Comparison of ENCODE assay signal across 15 mouse cellular contexts in the genomic region with DNA sequence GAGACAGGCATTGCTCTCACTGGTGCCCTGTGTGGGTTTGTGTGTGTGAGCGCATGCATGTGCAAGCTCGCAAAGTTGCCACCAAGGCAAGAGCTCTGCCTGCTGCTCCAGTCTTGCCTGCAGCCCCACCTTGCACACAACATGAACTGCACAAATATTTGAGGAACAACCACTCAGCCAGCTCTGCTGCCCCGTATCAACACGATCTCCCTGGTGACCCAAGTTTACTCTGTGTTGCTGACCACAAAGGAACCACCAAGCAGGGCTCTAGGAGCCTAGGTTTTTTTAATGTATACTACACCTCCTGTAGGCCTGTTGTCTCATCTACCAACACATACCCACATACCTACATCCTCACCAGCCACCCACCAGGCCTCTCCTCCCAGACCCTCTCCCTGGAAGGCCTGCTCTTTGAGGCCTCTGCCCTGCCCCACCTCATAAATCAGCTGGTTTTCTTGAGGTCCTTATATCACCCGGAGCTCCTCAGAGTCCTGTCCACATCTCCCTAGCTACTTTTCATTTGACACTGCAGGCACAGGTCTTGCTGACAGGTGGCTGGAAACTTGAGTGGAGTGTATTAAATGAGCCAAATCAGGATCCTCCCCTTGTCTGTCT. TPM values are rescaled to one million over a fixed set of nuclear protein-coding genes. Genes with fewer than 3 reads are reported as not detected.
A peak's percentile ranks its signal among the peaks of the same experiment; 100 is the strongest.
DNase-seq lines count a peak whose midpoint lies in the region; ATAC-seq and TF ChIP-seq lines count a peak whose summit lies in the region.
"Had no signal": no experiment of that assay in that cellular context is flagged by ENCODE, and none has a peak within 500 bp of the region (broad histone marks: within the 10 kb centered on the region; RNA-seq: fewer than 3 reads in every experiment).

No protein-coding gene starts in this region.

- H3K4me3 ChIP-seq in liver, embryonic 11.5 days (ENCODE audit: low read depth, low read length), result no peak overlapping the region
- H3K4me3 ChIP-seq in lung, embryonic 14.5 days (ENCODE audit: low read depth, low read length), result no peak overlapping the region
- no peak overlapping the region for H3K4me3 ChIP-seq in forebrain, embryonic 14.5 days (ENCODE audit: low read depth, low read length)
- H3K4me3 ChIP-seq in midbrain, embryonic 16.5 days (ENCODE audit: low read depth, low read length), result no peak overlapping the region

- no peak overlapping the region for H3K9ac ChIP-seq in liver, embryonic 11.5 days (ENCODE audit: low read depth, low read length)
- H3K9ac ChIP-seq in lung, embryonic 14.5 days, result no peak overlapping the region
- no peak overlapping the region for H3K9ac ChIP-seq in forebrain, embryonic 14.5 days (ENCODE audit: low read length)
- no peak overlapping the region for H3K9ac ChIP-seq in midbrain, embryonic 16.5 days (ENCODE audit: low read depth, low read length)

- H3K27ac ChIP-seq in liver, embryonic 11.5 days (ENCODE audit: low read depth, low read length), result no peak overlapping the region
- H3K27ac ChIP-seq in lung, embryonic 14.5 days (ENCODE audit: low read depth), result peak overlapping the region; percentile 74
- no peak overlapping the region for H3K27ac ChIP-seq in forebrain, embryonic 14.5 days (ENCODE audit: low read depth, low read length)
- no peak overlapping the region for H3K27ac ChIP-seq in midbrain, embryonic 16.5 days (ENCODE audit: low read length)

- ATAC-seq in liver, embryonic 11.5 days (replicated peaks; ENCODE audit: low FRiP score), result 0 out of 2 replicates have a peak, but pooled peaks have one; percentile 27
- ATAC-seq in common myeloid progenitor, adult 5-6 weeks (replicated peaks; ENCODE audit: low read depth, poor library complexity, severe bottlenecking), result peak; percentile 68
- peak; percentile 63 for ATAC-seq in lung, embryonic 14.5 days (ENCODE audit: insufficient read depth)
- ATAC-seq in forebrain, embryonic 14.5 days, result no peak
- no peak for ATAC-seq in midbrain, embryonic 16.5 days
- ATAC-seq: CD4-positive, CD25-positive, alpha-beta regulatory T cell, adult 4 months had no signal

- 42% methylated on average over 5 of the region's 5 CpGs for WGBS in liver, embryonic 11.5 days
- WGBS in lung, embryonic 14.5 days, result 47% methylated on average over 5 of the region's 5 CpGs
- WGBS in forebrain, embryonic 14.5 days, result 95% methylated on average over 5 of the region's 5 CpGs
- 83% methylated on average over 5 of the region's 5 CpGs for WGBS in midbrain, embryonic 16.5 days

- no peak overlapping the region for H3K4me2 ChIP-seq in liver, embryonic 11.5 days
- H3K4me2 ChIP-seq in lung, embryonic 14.5 days, result no peak overlapping the region
- H3K4me2 ChIP-seq in forebrain, embryonic 14.5 days (ENCODE audit: low read length), result no peak overlapping the region
- H3K4me2 ChIP-seq in midbrain, embryonic 16.5 days (ENCODE audit: low read length), result no peak overlapping the region

- H3K27me3 ChIP-seq in liver, embryonic 11.5 days (replicated peaks; ENCODE audit: control insufficient read depth, insufficient read depth, low read length), result no peaks in the 10 kb centered on the region
- no peaks in the 10 kb centered on the region for H3K27me3 ChIP-seq in lung, embryonic 14.5 days (ENCODE audit: insufficient read depth, low read length)
- H3K27me3 ChIP-seq in forebrain, embryonic 14.5 days (replicated peaks; ENCODE audit: control insufficient read depth, insufficient read depth, low read length), result no peaks in the 10 kb centered on the region
- H3K27me3 ChIP-seq in midbrain, embryonic 16.5 days (ENCODE audit: control insufficient read depth, insufficient read depth, low read depth, low read length), result no peaks in the 10 kb centered on the region

- TF ChIP-seq CTCF in lung, embryonic 14.5 days (IDR thresholded peaks at IDR 0.05; ENCODE audit: low read depth), result no peak

- no peaks in the 10 kb centered on the region for H3K9me3 ChIP-seq in liver, embryonic 11.5 days (ENCODE audit: control insufficient read depth, low read length)
- H3K9me3 ChIP-seq in lung, embryonic 14.5 days (ENCODE audit: low read depth, low read length), result no peaks in the 10 kb centered on the region
- no peaks in the 10 kb centered on the region for H3K9me3 ChIP-seq in forebrain, embryonic 14.5 days (replicated peaks; ENCODE audit: control insufficient read depth, low read length)
- H3K9me3 ChIP-seq in midbrain, embryonic 16.5 days (replicated peaks; ENCODE audit: control insufficient read depth, low read length, poor library complexity, severe bottlenecking), result no peaks in the 10 kb centered on the region

- peaks cover 3% of the 10 kb centered on the region; the same call in 1 of the 2 replicates for H3K36me3 ChIP-seq in liver, embryonic 11.5 days (ENCODE audit: control insufficient read depth, insufficient read depth, low read length)
- 0 out of 2 replicates have a peak, but pooled peaks cover under 1% of the 10 kb centered on the region for H3K36me3 ChIP-seq in lung, embryonic 14.5 days (ENCODE audit: insufficient read depth)
- peaks cover 20% of the 10 kb centered on the region; the same call in 1 of the 2 replicates for H3K36me3 ChIP-seq in forebrain, embryonic 14.5 days (ENCODE audit: control insufficient read depth, insufficient read depth, low read length)
- no peaks in the 10 kb centered on the region for H3K36me3 ChIP-seq in midbrain, embryonic 16.5 days (ENCODE audit: control insufficient read depth, insufficient read depth, low read length)

- H3K4me1 ChIP-seq in liver, embryonic 11.5 days (replicated peaks; ENCODE audit: control insufficient read depth, insufficient read depth, low read length), result peaks cover 9% of the 10 kb centered on the region; the same call in 1 of the 2 replicates
- H3K4me1 ChIP-seq in lung, embryonic 14.5 days (ENCODE audit: insufficient read depth), result no peaks in the 10 kb centered on the region
- H3K4me1 ChIP-seq in forebrain, embryonic 14.5 days (ENCODE audit: control insufficient read depth, insufficient read depth, low read length), result no peaks in the 10 kb centered on the region
- no peaks in the 10 kb centered on the region for H3K4me1 ChIP-seq in midbrain, embryonic 16.5 days (ENCODE audit: control insufficient read depth, insufficient read depth, low read length)

- DNase-seq in liver, embryonic 11.5 days (ENCODE audit: low spot score), result no peak
- DNase-seq in liver, result no peak
- DNase-seq in lung, embryonic 14.5 days, result peak; percentile 45
- DNase-seq in natural killer cell, adult 2 months (ENCODE audit: low spot score in 2 of 2), result peak; percentile 18 to 34
- no peak for DNase-seq in forebrain, embryonic 14.5 days (ENCODE audit: low spot score)
- no peak for DNase-seq in thymus, postnatal 10 days (ENCODE audit: low spot score in 2 of 2)
- DNase-seq: adrenal gland, adult 2 months; heart, adult 11 months; heart, postnatal 10 days; kidney, postnatal 10 days; thymus, adult 2 months had no signal

RNA-seq across cellular contexts. Expression of a gene that starts 1.6 kb away (rescaled TPM):
- polyA plus RNA-seq in liver, embryonic 11.5 days (2014; fragmentation: Nextera tagmentation; extraction: Ambion mirVana), result not detected in 2 replicates
- total RNA-seq in common myeloid progenitor, adult 5-6 weeks (2017), result not detected in 2 replicates
- not detected in 2 replicates for polyA plus RNA-seq in lung, embryonic 14.5 days (2014; fragmentation: Nextera tagmentation; extraction: Ambion mirVana)
- polyA plus RNA-seq in forebrain, embryonic 14.5 days (2014; fragmentation: Nextera tagmentation; extraction: Ambion mirVana), result not detected in 2 replicates
- polyA plus RNA-seq in midbrain, embryonic 16.5 days (2015; fragmentation: Nextera tagmentation; extraction: Ambion mirVana), result not detected in 2 replicates
- total RNA-seq: adrenal gland, adult 2 months; heart, postnatal 10 days had no signal
- polyA plus RNA-seq: cortical plate, adult 2 months had no signal

RNA-seq across cellular contexts. Expression of a gene that starts 31.7 kb away (rescaled TPM):
- 23.0 and 32.3 TPM in 2 replicates for polyA plus RNA-seq in liver, embryonic 11.5 days (2014; fragmentation: Nextera tagmentation; extraction: Ambion mirVana)
- total RNA-seq in common myeloid progenitor, adult 5-6 weeks (2017), result 25.0 and 37.2 TPM in 2 replicates
- polyA plus RNA-seq in lung, embryonic 14.5 days (2014; fragmentation: Nextera tagmentation; extraction: Ambion mirVana), result 17.1 and 28.3 TPM in 2 replicates
- polyA plus RNA-seq in forebrain, embryonic 14.5 days (2014; fragmentation: Nextera tagmentation; extraction: Ambion mirVana), result 28.0 and 29.3 TPM in 2 replicates
- 18.1 and 27.2 TPM in 2 replicates for polyA plus RNA-seq in midbrain, embryonic 16.5 days (2015; fragmentation: Nextera tagmentation; extraction: Ambion mirVana)

RNA-seq across cellular contexts. Expression of a gene that starts 32.4 kb away (rescaled TPM):
- polyA plus RNA-seq in liver, embryonic 11.5 days (2014; fragmentation: Nextera tagmentation; extraction: Ambion mirVana), result 221 and 223 TPM in 2 replicates
- total RNA-seq in common myeloid progenitor, adult 5-6 weeks (2017), result 115 and 141 TPM in 2 replicates
- 321 and 337 TPM in 2 replicates for polyA plus RNA-seq in lung, embryonic 14.5 days (2014; fragmentation: Nextera tagmentation; extraction: Ambion mirVana)
- polyA plus RNA-seq in forebrain, embryonic 14.5 days (2014; fragmentation: Nextera tagmentation; extraction: Ambion mirVana), result 385 and 418 TPM in 2 replicates
- polyA plus RNA-seq in midbrain, embryonic 16.5 days (2015; fragmentation: Nextera tagmentation; extraction: Ambion mirVana), result 356 and 359 TPM in 2 replicates

RNA-seq across cellular contexts. Expression of a gene that starts 42.7 kb away (rescaled TPM):
- 40.7 and 41.1 TPM in 2 replicates for polyA plus RNA-seq in liver, embryonic 11.5 days (2014; fragmentation: Nextera tagmentation; extraction: Ambion mirVana)
- 10.8 and 11.7 TPM in 2 replicates for total RNA-seq in common myeloid progenitor, adult 5-6 weeks (2017)
- polyA plus RNA-seq in lung, embryonic 14.5 days (2014; fragmentation: Nextera tagmentation; extraction: Ambion mirVana), result 69.0 and 75.2 TPM in 2 replicates
- polyA plus RNA-seq in forebrain, embryonic 14.5 days (2014; fragmentation: Nextera tagmentation; extraction: Ambion mirVana), result 60.0 and 60.9 TPM in 2 replicates
- polyA plus RNA-seq in midbrain, embryonic 16.5 days (2015; fragmentation: Nextera tagmentation; extraction: Ambion mirVana), result 54.6 and 59.4 TPM in 2 replicates

RNA-seq across cellular contexts. Expression of a gene that starts 42.8 kb away (rescaled TPM):
- polyA plus RNA-seq in liver, embryonic 11.5 days (2014; fragmentation: Nextera tagmentation; extraction: Ambion mirVana), result 14.8 and 16.0 TPM in 2 replicates
- total RNA-seq in common myeloid progenitor, adult 5-6 weeks (2017), result 20.6 and 28.9 TPM in 2 replicates
- polyA plus RNA-seq in lung, embryonic 14.5 days (2014; fragmentation: Nextera tagmentation; extraction: Ambion mirVana), result 37.6 and 41.4 TPM in 2 replicates
- 33.3 and 40.8 TPM in 2 replicates for polyA plus RNA-seq in forebrain, embryonic 14.5 days (2014; fragmentation: Nextera tagmentation; extraction: Ambion mirVana)
- 35.6 and 39.6 TPM in 2 replicates for polyA plus RNA-seq in midbrain, embryonic 16.5 days (2015; fragmentation: Nextera tagmentation; extraction: Ambion mirVana)

Comparison
In these comparisons a context has a peak if more than half of its experiments do, and no peak if none do; other contexts are left out.
1. ATAC-seq: peak in liver, embryonic 11.5 days (single experiment), common myeloid progenitor, adult 5-6 weeks (single experiment) and lung, embryonic 14.5 days (single experiment); none in forebrain, embryonic 14.5 days (single experiment) and midbrain, embryonic 16.5 days (single experiment).
2. DNase-seq: peak in lung, embryonic 14.5 days (single experiment) and natural killer cell, adult 2 months (2 of 2); none in liver, embryonic 11.5 days (single experiment), liver (single experiment), forebrain, embryonic 14.5 days (single experiment) and thymus, postnatal 10 days (0 of 2).